Mouse (Mus musculus) 3134 (cell line): ENCODE measurements around the gene Tnnc1.

ENCODE experiments used
- DNase-seq: peaks from one replicate; pipeline ENCODE4 v3.0.0-alpha.2; 2011; ENCODE audit warnings: low spot score; ENCODE audit not compliant: insufficient read length; ENCODE audit errors: extremely low read depth

Tnnc1 gene

DNA sequence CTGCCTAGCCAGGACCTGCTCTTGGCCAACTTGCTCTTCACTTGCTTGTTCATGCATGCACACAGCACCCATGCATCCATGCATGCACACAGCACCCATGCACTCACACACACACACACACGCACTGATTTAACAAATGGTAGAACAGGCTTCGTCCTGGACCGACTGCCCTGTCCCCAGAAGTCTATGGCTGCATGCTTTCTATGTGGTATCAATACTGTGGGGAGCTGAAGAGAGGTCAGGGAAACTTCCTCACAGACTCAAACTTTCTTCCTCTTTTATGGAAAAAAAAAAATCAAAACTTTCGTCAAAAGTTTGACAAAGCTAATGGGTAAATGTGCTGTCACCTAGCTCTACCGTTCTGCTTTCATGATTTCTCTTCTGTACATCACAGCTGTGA lies 24.6 kb upstream of the Tnnc1 start:
- DNase-seq = no peak

DNA sequence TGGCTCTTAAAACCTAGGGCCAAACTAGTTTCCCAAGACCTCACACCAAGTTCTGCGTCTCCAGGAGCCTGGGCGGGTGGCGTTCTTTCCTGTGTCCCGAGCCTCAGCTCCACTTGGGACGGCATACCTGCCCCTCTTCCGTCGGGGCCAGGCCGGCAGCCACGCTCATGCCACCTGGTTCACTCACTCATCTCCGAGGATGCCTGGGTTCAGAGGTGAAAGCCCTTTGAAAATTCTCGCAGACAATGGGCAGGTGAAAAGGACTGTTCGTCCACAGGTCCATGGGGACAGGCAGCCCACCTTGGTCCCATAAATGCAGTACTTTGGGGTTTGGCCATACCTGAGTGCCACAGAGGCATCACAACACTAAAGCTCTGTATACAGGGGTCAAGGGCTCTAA lies 23.9 kb upstream of the Tnnc1 start:
- no peak for DNase-seq

DNA sequence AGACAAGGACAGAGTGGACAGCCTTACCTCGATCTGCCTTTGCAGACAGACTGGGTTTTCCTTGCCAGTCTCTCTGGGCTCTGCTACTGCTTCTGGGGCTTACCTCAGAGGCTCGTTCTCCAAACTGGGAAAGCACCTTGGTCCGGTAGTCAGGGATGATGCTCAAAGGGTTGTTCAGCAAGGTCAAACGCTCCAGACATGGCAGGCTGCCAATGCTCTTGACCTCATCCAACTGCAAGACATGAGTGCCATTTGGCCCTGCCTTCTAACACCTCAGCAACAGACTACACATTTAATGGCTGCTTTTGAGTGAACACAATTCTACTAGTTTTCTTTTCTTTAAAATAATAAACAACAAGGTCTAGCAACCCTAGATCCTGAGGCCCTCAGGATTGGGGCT lies 21.5 kb upstream of the Tnnc1 start:
- no peak for DNase-seq

DNA sequence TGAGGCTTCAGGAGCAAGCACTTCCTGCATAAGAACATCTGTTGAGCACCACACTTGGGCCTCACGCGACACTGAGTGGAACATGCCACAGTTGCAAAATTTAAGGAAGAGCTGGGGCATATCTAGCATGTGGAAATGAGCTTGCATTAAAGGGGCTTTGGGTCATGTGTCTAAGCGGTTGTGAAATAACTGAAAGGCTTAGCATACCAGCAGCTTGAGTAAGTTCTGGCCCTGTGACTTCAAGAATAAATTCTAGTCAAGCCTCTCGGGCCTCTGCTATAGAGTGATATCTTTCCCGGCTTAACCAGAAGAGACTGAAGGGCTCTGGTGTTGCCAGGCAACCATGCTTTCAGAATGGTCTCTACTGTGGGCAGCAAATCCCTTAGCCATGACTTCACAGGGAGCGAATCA lies 19.3 kb upstream of the Tnnc1 start:
- no peak for DNase-seq

DNA sequence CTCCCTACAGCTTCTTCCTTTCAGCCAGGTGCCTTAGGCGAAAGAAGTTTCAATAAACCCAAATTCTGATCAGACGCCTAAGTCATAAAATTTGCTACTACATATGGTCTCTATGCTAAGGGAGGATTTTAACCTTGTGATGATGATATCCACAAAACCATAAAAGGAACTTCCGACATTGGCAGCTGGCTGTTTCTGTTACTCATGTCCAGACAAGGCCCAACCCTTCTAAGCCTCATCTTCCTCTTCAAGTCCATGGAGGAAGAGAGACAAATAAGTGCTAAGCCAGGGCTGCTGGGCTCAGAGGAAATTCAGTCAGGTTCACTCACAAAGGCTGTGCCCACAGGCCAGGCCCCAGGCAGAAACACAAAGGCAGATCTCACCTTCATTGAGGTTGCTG lies 18.8 kb upstream of the Tnnc1 start:
- no peak for DNase-seq

DNA sequence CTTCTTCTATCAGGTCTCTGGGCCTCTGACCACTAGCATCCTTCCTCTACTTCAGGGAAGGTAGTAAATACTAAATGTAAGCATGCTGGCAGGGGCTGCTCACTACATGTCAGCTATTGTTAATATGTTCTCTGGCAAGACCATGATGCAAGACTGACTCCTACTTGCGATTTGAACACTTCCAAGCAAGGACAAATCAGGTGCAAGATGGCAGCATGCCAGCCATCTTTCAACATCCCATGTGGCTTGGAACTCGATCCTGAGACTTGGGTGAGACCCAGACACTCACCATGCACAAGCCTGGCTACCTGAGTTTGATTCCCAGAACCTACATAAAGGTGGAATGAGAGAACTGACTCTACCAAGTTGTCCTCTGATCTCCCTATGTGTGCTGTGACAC lies 16.2 kb upstream of the Tnnc1 start:
- no peak for DNase-seq

DNA sequence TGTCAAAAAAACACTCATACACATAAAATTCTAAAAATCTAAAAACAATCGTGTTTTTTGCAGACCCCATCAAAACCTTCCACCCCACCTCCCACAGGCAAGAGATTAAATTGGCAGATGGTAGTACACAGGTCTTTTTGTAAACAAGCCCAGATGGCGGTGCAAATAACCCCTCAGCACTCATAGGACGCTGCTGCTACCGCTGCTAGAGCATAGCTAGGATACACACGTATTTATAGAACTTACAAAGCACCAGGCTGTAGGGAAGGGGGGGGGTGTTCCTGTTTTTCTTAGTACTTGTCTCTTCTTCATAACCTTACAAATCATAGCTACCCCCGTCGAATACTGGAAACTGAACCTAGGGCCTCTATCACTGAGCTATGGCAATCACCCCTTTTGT lies 14.3 kb upstream of the Tnnc1 start:
- no peak for DNase-seq

DNA sequence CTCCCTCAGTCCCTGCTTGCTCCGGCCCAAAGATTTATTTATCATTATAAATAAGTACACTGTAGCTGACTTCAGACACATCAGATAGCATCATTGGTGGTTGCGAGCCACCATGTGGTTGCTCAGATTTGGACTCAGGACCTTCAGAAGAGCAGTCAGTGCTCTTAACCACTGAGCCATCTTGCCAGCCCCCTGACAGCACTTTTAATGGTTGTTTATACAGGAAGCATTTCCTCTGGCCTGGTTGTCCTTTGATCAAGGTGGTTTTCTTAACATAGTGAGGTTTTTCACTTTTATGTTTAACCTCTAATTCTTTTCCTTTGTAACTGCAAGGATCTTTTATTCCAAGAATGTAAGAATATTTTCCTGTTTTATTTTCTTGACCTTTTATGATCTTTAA lies 13.7 kb upstream of the Tnnc1 start:
- no peak for DNase-seq

DNA sequence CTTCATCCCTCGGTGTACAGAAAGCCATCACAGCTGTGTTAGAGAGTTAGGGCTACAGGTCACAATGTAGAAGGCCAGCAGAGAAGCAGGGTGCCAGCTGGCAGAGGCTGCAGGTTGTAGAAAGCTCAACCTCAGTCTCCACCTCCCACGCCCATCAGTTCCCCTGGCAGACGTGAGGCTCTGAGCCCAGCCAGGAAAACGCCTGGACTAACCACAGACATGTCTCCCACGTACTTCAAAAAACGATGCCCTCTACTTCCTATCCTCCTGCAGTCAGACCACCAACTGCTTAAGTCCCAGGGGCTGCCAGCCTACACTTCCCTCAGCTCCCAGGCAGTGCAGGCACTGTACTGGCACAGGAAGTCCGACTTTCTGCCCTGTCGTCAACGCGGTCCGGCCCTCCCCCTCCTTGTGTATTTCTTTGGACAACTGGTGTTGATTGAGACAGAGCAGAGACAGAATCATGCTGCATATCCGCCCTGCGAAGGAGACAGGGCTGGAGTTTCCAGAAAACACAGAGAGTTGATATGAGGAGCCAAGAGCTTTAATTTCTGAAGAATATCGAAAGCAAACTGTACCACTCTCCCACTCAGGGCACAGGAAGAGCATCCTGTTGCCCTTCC lies 13.1 kb upstream of the Tnnc1 start:
- peak; percentile 59 for DNase-seq

DNA sequence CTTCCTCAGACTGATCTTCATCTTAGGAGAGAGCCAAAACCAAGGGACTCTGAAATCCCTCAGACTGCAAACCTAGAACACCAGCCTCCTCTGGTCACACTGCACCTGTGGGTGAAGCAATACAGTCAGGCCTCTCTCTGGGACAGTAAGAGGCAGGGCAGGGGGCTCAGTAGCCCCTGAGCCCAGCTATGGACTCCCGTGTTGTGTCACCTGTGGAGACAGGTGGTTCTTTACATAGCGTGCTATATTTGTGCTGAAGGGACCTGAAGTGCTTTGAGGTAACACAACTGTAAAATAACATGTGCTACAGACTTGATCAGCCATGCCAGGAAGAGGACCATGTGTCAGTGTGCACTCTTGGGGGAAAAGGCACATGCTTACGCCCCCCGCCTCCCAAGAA lies 12.6 kb upstream of the Tnnc1 start:
- DNase-seq = no peak

DNA sequence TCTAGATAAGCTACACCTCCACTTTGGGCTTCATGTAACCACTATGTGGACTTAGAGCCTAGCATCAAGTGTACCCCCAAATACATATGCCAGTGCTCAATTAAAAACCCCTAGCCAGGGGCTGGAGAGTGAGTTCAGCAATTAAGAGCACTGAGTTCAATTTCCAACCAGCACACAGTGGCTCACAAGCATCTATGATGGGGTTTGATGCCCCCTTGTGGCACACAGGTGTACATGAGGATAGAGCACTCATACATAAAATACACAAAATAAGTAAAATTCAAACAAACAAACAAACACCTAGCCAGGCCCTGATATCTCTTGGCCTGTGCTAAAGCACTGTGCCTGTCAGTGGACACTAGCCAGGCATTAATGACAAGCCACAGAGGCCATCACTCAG lies 12.1 kb upstream of the Tnnc1 start:
- no peak for DNase-seq

DNA sequence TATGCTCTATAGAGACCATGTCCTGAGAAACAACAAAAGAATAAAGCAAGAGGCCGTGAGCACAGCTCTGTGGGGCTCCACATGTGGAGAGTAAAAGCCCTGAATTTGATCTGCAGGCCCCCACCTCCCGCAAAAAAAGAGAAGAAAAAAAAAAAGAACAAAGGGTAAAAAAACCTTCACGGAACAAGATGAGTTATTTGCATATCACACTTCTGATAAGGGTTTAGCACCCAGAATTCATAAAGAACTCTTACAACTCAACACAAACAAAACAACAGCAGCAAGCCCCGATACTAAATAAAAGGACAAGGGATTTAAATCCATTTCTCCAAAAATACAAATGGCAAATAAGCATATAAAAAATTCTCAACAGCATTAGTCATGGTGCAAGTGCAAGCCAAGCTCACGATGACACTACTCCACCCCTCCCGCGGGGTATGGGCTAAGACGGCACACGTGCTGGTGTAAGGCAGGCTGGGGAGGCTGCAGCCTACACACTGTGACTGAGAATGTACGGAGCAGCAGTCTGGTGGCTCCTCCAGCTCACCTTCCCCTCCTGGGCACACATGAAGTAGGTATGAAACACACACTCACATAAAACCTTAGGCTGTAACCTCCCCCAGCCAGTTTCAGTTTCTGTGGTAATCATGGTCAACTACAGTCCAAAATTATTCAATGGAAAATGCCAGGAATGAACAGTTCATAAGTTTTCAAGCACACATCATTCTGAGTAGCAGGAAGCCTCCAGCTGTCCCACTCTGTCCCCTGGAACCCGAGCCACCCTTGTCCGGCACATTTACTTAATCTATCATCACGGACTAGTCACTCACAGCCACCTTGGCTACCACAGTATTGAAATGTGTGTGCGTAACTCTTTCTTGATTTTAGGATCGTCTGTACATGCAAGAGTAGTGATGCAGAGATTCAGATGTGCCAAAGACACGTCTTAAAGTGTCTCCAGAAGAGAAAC lies 10.3 kb upstream of the Tnnc1 start:
- DNase-seq = peak; percentile 58

DNA sequence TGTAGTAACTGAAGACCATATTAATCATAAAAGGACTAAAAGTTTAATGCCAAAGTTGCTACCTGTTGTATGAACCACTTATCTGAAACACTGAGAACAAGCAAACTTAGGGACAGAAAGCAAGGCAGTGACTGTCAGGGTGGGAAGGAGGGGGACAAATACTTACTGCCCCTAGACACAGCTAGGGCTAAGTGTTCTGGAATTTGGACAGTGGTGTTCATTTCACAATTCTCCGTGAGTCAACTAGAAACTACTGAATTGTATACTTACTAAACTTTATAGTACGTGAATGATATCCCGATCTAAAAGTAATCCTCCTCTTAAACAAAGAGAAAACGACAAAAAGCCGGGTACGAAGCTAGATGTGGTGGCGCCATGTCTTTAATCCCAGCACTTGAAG lies 8.5 kb upstream of the Tnnc1 start:
- no peak for DNase-seq

DNA sequence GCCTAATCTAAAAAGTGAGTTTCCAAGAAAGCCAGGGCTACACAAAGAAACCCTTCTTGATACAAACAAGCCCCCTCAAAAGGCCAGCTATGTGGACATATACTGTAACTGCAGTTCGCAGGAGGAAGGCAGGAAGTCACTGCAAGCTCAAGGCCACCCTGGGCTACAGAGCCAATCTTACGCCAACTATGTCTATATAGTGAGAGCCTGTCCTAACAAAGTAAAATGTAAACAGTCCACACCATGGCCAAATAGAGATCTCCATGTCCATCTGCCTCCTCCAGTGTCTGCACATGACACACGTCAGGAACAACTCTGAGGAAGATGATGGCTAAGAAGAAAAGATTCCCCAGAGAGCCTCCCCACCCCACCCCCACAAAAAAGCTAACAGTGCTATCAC lies 8.1 kb upstream of the Tnnc1 start:
- DNase-seq = no peak

DNA sequence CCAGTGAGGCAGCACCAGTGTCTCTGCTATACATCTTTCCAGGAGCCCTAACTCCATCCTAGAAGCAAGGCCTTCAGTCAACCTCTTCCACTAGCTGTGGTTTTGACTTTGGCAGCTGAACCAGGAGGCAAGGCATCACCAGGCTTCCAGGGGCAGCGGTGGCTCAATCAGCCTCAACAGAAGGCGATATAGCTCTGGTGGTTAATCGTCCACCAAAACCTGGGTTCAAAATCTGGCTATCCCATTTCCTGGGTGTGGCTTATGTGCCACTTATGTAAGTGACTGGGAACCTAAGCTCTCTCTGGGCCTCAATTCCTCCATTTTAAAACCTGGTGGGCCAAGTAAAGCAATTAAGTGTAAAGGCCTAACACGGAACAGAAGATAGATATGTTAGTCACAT lies 3.3 kb upstream of the Tnnc1 start:
- peak; percentile 38 for DNase-seq

DNA sequence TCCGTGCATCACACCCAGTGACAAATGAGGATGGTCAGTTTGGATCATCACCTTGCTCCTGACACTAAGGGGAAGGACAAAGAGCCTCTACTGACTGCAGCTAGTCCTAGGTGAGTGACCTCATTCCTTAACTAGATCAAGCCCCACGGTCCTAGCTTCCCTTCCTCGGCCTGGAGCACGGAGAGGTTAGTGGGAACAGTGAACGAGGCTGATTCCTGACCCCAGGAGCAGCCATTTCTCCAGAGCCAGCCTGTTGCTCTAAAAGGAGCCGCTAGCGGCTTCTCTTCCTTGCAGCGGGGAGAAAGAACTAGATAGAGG lies 2.9 kb upstream of the Tnnc1 start:
- no peak for DNase-seq

DNA sequence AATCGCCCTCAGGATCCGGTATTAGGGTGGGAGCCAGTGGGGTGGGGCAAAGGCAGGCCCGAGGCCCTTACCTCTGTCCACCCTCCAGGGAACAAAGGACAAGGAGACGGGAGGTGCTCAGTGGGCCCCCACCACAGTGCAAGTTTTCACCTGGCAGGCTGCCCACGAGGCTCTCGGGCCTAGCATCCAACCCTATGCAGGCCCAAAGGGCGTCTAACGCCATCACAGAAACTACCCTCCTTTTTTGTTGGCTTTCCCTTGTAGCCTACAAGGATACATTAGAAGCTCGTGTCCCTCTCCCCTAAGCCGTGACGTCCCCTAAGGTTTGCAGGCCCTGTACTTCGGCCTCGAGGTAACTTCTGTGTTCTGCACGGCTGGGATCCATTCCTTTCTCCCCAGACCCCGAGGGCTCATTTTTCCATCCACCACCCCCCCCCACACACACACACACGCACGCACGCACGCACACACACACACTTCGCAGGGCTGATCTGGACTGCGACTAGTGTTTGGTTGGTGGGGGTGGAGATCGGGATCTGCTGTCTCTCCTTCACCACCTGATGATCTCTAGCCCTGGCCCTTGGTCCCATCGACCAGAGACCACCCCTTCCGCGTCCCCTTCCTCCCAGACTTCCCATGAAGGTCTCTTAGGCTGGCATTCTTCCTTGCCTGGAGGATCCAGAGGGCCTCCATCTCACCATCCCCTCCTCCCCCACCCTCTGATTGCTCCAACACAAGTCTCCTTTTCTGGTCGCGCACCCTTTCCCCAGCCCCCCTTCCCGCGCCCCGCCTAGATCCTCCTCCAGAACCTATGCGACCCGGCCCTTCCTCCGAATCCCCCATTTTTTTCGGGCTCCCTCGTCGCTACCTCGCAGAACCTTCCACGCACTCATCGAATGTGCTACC lies 2.3 kb upstream of the Tnnc1 start:
- DNase-seq = peak; percentile 67

DNA sequence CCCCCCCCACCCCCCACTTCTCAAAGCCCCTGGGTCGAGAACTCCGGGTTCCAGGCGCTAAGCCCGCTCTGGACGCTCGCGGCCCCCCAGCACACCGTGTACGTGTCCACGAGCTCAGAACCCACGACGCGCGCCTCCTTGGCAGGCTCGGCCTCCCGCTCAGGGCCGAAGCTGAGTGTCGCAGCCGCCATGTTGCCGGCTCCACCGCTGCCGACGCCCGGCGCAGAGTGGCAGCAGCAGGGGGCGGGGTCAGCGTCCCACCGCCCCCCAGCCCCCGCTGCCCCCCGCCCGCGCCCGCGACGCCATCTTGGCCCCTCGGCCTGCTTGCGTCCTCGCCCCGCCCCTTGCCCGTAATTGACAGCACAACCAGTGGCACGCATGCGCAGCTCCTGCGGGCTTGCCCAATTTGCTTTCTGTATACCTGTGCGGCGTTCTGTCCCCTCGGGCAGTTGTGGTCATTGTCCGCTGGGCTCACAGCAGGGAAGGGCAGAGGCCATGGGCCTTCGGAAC lies 1.6 kb upstream of the Tnnc1 start:
- peak; percentile 83 for DNase-seq

DNA sequence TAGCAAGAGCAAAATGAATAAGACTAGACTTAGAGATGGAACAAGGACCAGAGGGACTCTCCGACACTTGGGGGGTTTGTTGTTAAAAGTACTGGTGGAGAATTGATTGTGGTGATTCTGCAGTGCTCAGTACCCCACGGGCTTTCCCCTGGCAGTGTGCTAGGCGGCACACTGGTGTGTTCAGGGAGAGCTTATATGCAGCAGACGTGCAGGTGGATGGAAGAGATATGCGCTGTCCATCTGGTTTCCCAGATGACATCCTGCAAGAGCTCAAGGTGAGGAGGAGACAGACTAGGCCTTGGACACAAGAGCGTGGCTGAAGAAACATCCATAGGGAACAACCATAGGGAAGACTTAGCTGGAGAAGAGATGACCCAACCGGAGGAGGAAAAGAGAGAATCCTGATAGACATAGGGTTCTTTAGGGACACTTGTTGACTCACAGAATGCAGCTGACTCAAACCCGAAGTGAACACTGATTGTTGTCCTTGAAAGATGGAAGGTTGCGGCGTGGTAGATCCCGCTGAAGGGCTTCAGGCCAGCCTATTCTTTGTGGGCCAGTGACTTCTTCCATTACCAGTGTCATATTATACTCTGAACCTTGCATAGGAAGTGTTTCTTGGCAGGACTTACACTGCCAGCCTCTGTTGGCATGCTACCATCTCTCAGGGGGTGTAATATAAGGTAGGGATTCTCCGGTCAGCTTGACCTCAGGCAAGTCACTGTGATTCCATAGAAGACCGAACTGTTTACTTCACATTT lies 862 bp upstream of the Tnnc1 start:
- no peak for DNase-seq

DNA sequence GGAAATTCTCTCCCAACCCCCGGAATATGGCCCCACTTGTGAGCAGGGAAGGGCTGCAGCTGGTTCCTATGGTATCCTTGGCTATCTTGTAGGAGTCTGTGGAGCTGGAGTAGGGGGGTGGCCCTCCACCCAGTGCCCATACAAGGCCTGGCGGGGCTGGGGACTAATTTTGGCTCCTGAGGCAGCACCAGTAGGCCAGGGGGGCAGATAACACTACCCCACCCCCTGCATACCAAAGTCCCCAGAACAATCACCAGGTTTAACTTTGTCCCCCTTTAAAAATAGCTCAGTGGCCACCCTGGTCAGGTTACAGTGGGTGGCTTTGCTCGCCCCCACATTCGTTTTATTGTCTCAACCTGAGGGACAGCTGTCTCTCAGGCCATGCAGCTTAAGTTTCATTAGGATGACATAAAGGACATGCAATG lies 1.0 kb downstream of the Tnnc1 start:
- DNase-seq = no peak
